Mouse (Mus musculus) left cerebral cortex, postnatal 36 days (tissue): ENCODE data around the gene Vmn1r43. TPM values are rescaled to one million over a fixed set of nuclear protein-coding genes. Genes with fewer than 3 reads are reported as not detected.
"Not testable (repeated sequence)": the region's sequence is repeated elsewhere in the genome, so short reads cannot be mapped to it uniquely, and the experiment has no call there.

Experiments
- DNase-seq, 2 experiments: peaks; one replicate each; pipeline ENCODE4 v3.0.0; 2021 to 2022; ENCODE audit warnings: low spot score in 2 of 2, mixed read lengths in 1 of 2
- intact Hi-C: fragments of 180-260 bp; cut with DNase I; formaldehyde crosslinking; loops from one replicate; pipeline ENCODE4 v1.15.1; 2025
- total RNA-seq, 2 experiments: library from RNA; stranded (reverse); gene quantifications; 2 replicates each; pipeline ENCODE4 v1.2.3; 2021

The Vmn1r43 gene
- total RNA-seq, result not detected

DNA sequence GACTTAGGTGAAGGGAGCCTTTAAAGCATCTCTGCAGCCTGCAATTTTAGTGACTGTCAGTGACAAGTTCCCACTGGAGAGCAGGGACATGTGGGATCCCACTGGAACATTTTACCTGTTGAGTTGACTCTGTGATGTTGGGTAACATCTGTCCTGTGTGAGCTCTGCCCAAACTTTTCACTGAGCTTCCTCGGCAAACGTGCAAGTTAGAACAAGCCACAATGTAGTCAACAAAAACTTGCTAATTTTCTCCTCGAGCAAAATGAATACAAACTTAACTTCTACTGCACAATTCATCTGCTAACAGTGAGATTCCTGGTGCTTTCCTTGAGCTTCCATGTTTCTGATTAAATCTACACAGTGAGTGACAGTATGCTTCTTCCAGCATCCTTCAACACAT lies at the start of gene Vmn1r43, which contains the start of gene Vmn1r42:
TSS of gene Vmn1r43 (minus strand) at position 101 of the 400 bp plus-strand sequence.
TSS of gene Vmn1r42 (minus strand) at position 101 of the 400 bp plus-strand sequence.
- intact Hi-C loops, DNase-seq: not testable (repeated sequence)

GRCm38 (mm10) chr6:89883812-89884211 lies 7.6 kb upstream of the Vmn1r43 start:
- DNase-seq, result no peak

DNA sequence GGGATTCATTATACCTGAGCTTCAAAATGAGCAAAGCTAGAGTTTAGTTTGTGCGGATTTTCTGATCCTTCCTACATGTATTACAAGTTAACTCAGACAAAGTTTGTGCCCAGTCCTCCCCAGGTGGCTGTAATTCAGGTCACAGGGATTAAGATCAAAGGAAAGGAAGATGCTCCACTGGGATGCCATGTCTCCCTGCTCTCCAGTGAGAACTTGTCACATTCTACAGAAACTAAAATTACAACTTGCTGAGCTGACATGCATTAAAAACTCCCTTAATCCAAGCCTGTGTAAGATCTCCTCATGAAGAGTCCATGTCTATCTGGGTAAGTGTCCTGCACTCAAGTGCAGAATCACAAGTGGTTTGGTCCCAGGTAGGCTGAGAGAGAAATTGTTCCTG lies 7.1 kb upstream of the Vmn1r43 start, which contains the start of gene Vmn1r44:
TSS of gene Vmn1r44 (plus strand) at position 301 of the 400 bp plus-strand sequence.
- DNase-seq, result no peak
- intact Hi-C loops, result no loop called here

More at GRCm38 (mm10) chr6:89883812-89884211, 7.6 kb upstream of the Vmn1r43 start:
- intact Hi-C loops, result no loop called here

DNA sequence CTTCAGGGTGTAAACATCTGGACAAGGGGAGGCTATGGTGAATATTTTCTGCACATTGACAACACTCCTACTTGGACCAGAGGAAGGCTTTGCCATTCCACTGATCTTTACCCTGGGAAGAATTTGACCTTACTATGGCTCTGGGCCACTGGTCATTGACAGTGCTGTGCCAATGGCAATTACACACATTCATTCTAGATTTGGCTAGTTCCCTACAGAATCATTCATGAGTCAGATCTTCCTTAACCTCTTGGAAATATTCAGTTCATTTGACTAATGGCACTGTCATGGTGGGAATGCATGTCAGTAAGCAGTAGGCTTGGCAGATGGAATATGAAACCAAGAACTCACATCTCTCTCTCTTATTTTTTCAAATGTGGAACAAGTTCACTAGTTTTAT lies 4.7 kb upstream of the Vmn1r43 start:
- DNase-seq, result no peak
- intact Hi-C loops, result no loop called here

- intact Hi-C loops, result no loop called here
- no peak for DNase-seq
Observed at GRCm38 (mm10) chr6:89876963-89877362, 750 bp upstream of the Vmn1r43 start.

- no peak for DNase-seq
- intact Hi-C loops, result no loop called here
Observed at GRCm38 (mm10) chr6:89867976-89868375, 8.2 kb downstream of the Vmn1r43 start.

- DNase-seq, result no peak
- intact Hi-C loops, result no loop called here
Observed at GRCm38 (mm10) chr6:89867276-89867675, 8.9 kb downstream of the Vmn1r43 start.

DNA sequence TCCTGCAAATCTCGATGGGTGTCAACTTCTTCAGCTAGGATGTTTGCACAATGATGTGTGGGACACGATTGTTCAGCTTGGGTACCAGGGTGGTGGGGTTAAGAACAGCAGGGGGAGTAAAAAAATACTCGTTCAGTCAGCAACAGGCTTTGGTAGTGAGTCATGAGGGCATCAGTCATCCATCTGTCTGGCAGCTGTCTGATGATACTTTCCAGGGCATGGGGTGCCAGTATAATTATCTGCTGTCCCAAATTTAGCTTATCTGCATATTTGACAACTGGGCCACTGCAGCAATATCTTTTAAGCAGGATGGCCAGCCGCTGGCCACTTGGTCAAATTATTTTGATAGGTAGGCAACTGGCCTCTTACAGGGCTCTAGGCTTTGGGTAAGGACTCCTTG lies 12.4 kb downstream of the Vmn1r43 start:
- no peak for DNase-seq
- intact Hi-C loops, result no loop called here

DNA sequence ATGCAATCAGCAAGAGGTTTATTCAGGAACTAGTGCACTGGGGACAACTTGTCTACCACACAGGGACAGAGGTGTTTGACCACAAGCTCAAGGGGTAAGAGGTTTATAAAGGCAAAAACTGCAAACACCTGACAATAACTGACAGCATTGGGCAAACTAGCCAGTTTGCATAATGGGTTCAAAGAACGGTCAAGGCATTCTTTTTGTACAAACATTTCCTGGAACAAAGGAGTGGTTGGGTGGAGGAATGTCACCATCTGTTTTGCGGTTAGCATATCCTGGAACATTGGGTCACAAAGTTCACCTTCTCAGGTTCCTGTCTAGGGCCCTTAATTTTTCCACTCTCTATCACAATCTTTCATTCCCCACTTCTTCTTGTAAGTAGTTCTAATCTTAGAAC lies 16.4 kb downstream of the Vmn1r43 start:
- no peak for DNase-seq
- intact Hi-C loops, result no loop called here

- intact Hi-C loops, result no loop called here
- DNase-seq, result no peak
Observed at GRCm38 (mm10) chr6:89857552-89857951, 18.7 kb downstream of the Vmn1r43 start.

Other genes with a start within 250 kb of the Vmn1r43 start
- 1 to 10 TPM; 3.3 to 4.6 TPM for gene Txnrd3, start 232.4 kb downstream of the Vmn1r43 start, total RNA-seq
- not detected for gene Vmn1r40, start 168.9 kb downstream of the Vmn1r43 start, total RNA-seq
- gene Vmn1r41, start 135.6 kb downstream of the Vmn1r43 start, total RNA-seq, result not detected
- gene Vmn1r42, start within 50 bp of the Vmn1r43 start, total RNA-seq, result not detected
- not detected for gene Vmn1r44, start 7.2 kb upstream of the Vmn1r43 start, total RNA-seq
- gene Vmn1r45, start 64.2 kb upstream of the Vmn1r43 start, total RNA-seq, result not detected
- gene Vmn1r46, start 92.9 kb upstream of the Vmn1r43 start, total RNA-seq, result not detected
- not detected for gene Vmn1r47, start 139.7 kb upstream of the Vmn1r43 start, total RNA-seq
- not detected for gene Vmn1r48, start 160.4 kb upstream of the Vmn1r43 start, total RNA-seq
- gene Vmn1r49, start 202.1 kb upstream of the Vmn1r43 start, total RNA-seq, result not detected
- gene Vmn1r50, start 225.0 kb upstream of the Vmn1r43 start, total RNA-seq, result not detected
- not detected for gene Vmn1r51, start 246.2 kb upstream of the Vmn1r43 start, total RNA-seq